Mouse (Mus musculus) stomach, postnatal 0 days (tissue): ENCODE data around the gene Fhl1. TPM values are rescaled to one million over a fixed set of nuclear protein-coding genes. Genes with fewer than 3 reads are reported as not detected.

Experiments used
- ATAC-seq: fragments of 200-750 bp; cut with Nextera tagmentation; 2 replicates; pipeline ENCODE4 v1.8.0; 2017; ENCODE audit not compliant: low FRiP score, low TSS enrichment
- DNase-seq: peaks from one replicate; pipeline ENCODE4 v3.0.0-alpha.2; 2016; ENCODE audit warnings: low spot score
- H3K27ac ChIP-seq: fragments of 300-500 bp; sonication (generic); replicated peaks from 2 replicates; pipeline ENCODE4 v1.5.1; 2014; ENCODE audit warnings: mild to moderate bottlenecking, control low read depth
- H3K27me3 ChIP-seq: fragments of 300-500 bp; sonication (generic); 2 replicates; pipeline ENCODE4 v1.6.1; 2014; ENCODE audit warnings: low read length; ENCODE audit not compliant: control insufficient read depth, insufficient read depth
- H3K36me3 ChIP-seq: fragments of 300-500 bp; sonication (generic); 2 replicates; pipeline ENCODE4 v1.6.1; 2014; ENCODE audit warnings: low read length, mixed read lengths; ENCODE audit not compliant: control insufficient read depth, insufficient read depth
- H3K4me1 ChIP-seq: fragments of 300-500 bp; sonication (generic); replicated peaks from 2 replicates; pipeline ENCODE4 v1.6.1; 2014; ENCODE audit warnings: antibody characterized with exemption; ENCODE audit not compliant: control insufficient read depth, insufficient read depth
- H3K4me2 ChIP-seq: fragments of 300-500 bp; sonication (generic); replicated peaks from 2 replicates; pipeline ENCODE4 v1.6.1; 2014; ENCODE audit warnings: low read depth, mild to moderate bottlenecking, control low read depth, moderate library complexity
- H3K4me3 ChIP-seq: fragments of 300-500 bp; sonication (generic); 2 replicates; pipeline ENCODE4 v1.5.1; 2014; ENCODE audit warnings: low read depth, low read length, control low read depth
- H3K9ac ChIP-seq: fragments of 300-500 bp; sonication (generic); 2 replicates; pipeline ENCODE4 v1.6.1; 2014; ENCODE audit warnings: mild to moderate bottlenecking, low read length, control low read depth, mixed read lengths
- H3K9me3 ChIP-seq: fragments of 300-500 bp; sonication (generic); 2 replicates; pipeline ENCODE4 v1.6.1; 2016; ENCODE audit warnings: low read length; ENCODE audit not compliant: control insufficient read depth
- CTCF ChIP-seq: IDR thresholded peaks from 2 replicates; pipeline ENCODE4 v1.5.1; 2016; ENCODE audit warnings: antibody characterized with exemption, low read depth, mild to moderate bottlenecking, moderate library complexity
- EP300 ChIP-seq: optimal IDR thresholded peaks from 2 replicates; pipeline ENCODE3; 2016; ENCODE audit warnings: antibody characterized with exemption
- WGBS: fragments of 180-500 bp; shearing (Covaris S2); extraction: QIAGEN DNeasy Blood & Tissue Kit; methylation state at CpG from one replicate; pipeline ENCODE4 v1.1.7; 2014; 5-methylcytosine and 5-hydroxymethylcytosine counted together
- polyA plus RNA-seq: library from polyadenylated mRNA; unstranded; fragments of >200 nt; fragmentation: Nextera tagmentation; extraction: Ambion mirVana; gene quantifications from 2 replicates; pipeline ENCODE4 v1.2.1, GENCODE M21; 2015

The Fhl1 gene
- polyA plus RNA-seq: 386 and 394 TPM in 2 replicates

GRCm38 (mm10) chrX:56731306-56732201, at the start of gene Fhl1:
Gene Fhl1, plus strand, starts transcription at chrX:56731787.
- Histone ChIP-seq H3K4me1 (no peaks in the 10 kb centered on the region), H3K4me3 (peak within 1 kb of the TSS; percentile 49), H3K9me3 (no peaks in the 10 kb centered on the region), H3K27ac (peak within 1 kb of the TSS; percentile 63), H3K9ac (peak within 1 kb of the TSS; percentile 64), H3K27me3 (no peaks in the 10 kb centered on the region), H3K36me3 (no peaks in the 10 kb centered on the region), H3K4me2 (peak within 1 kb of the TSS; percentile 55)
- DNase-seq (peak; percentile 68), ATAC-seq (peak; percentile 96)
- no peak for TF ChIP-seq CTCF
- 21% methylated on average over 5 of the region's 106 CpGs for WGBS

- ATAC-seq (no peak), DNase-seq (no peak)
- TF ChIP-seq CTCF: no peak
- no peak for TF ChIP-seq EP300
- Histone ChIP-seq H3K27ac (no peak overlapping the region), H3K9ac (no peak overlapping the region), H3K4me2 (no peak overlapping the region), H3K9me3 (no peaks in the 10 kb centered on the region), H3K4me3 (no peak overlapping the region), H3K4me1 (no peaks in the 10 kb centered on the region), H3K36me3 (no peaks in the 10 kb centered on the region), H3K27me3 (no peaks in the 10 kb centered on the region)
- WGBS: 48% methylated on average over 1 of the region's 1 CpGs
Measured at GRCm38 (mm10) chrX:56682156-56682720, 49.3 kb upstream of the Fhl1 start.

GRCm38 (mm10) chrX:56683521-56683920, 48.1 kb upstream of the Fhl1 start:
- ATAC-seq (no peak), DNase-seq (no peak)
- no peak overlapping the region for H3K9ac ChIP-seq
- no peak overlapping the region for H3K4me3 ChIP-seq
- no peak for TF ChIP-seq CTCF
- TF ChIP-seq EP300: no peak
- H3K36me3 ChIP-seq: no peaks in the 10 kb centered on the region
- no peak overlapping the region for H3K4me2 ChIP-seq
- H3K27ac ChIP-seq: no peak overlapping the region
- 52% methylated on average over 10 of the region's 10 CpGs for WGBS
- H3K4me1 ChIP-seq: no peaks in the 10 kb centered on the region
- no peaks in the 10 kb centered on the region for H3K9me3 ChIP-seq
- no peaks in the 10 kb centered on the region for H3K27me3 ChIP-seq

GRCm38 (mm10) chrX:56692554-56692953, 39.0 kb upstream of the Fhl1 start:
- H3K4me1 ChIP-seq: no peaks in the 10 kb centered on the region

GRCm38 (mm10) chrX:56694539-56694938, 37.0 kb upstream of the Fhl1 start:
- no peak overlapping the region for H3K4me2 ChIP-seq
- ATAC-seq (no peak), DNase-seq (no peak)
- no peaks in the 10 kb centered on the region for H3K36me3 ChIP-seq
- H3K9me3 ChIP-seq: no peaks in the 10 kb centered on the region
- no peaks in the 10 kb centered on the region for H3K27me3 ChIP-seq
- no peak overlapping the region for H3K27ac ChIP-seq
- TF ChIP-seq EP300: no peak
- no peak for TF ChIP-seq CTCF
- H3K9ac ChIP-seq: no peak overlapping the region
- H3K4me3 ChIP-seq: no peak overlapping the region
- no peaks in the 10 kb centered on the region for H3K4me1 ChIP-seq
- 64% methylated on average over 2 of the region's 2 CpGs for WGBS

More at GRCm38 (mm10) chrX:56692554-56692953, 39.0 kb upstream of the Fhl1 start:
- H3K27ac ChIP-seq: no peak overlapping the region
- H3K36me3 ChIP-seq: no peaks in the 10 kb centered on the region
- ATAC-seq: no peak
- no peak overlapping the region for H3K9ac ChIP-seq
- TF ChIP-seq EP300 (no peak), CTCF (no peak)
- H3K9me3 ChIP-seq: no peaks in the 10 kb centered on the region
- H3K4me2 ChIP-seq: no peak overlapping the region
- DNase-seq: no peak
- WGBS: 76% methylated on average over 6 of the region's 6 CpGs
- no peaks in the 10 kb centered on the region for H3K27me3 ChIP-seq
- no peak overlapping the region for H3K4me3 ChIP-seq
